10 mouse cellular contexts compared by ENCODE assay signal in the genomic region with DNA sequence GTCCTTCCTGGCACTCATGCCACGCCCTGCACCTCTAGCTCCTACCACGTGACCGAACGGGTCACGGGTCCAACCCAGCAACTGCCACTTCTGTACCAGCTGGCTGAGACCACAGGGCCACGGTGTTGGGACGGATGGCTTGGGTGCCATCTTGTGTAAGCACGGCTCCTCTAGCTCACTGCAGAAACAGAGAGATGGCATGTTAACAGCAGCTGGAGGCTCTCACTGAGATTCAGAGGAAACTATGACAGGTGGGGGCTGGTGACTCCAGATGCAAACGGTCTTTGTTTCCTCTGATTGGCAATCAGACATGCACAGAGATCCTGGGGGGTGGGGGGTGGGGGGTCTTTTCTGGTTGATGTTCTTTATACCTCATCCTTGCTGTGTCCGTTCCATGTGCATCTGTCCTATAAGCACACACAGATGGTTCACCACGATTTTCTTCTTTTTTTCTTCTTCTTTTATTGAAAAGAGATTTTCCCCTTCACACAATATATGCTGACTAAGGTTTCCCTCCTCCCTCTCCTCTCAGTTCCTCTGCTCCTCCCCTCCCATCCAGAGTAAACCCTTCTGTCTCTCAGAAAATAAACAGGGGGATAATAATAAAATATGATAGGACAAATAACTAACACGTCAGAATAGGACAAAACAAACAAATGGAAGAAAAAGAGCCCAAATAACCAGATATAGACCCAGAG. TPM values are rescaled to one million over a fixed set of nuclear protein-coding genes. Genes with fewer than 3 reads are reported as not detected.
DNase-seq lines count a peak whose midpoint lies in the region; ATAC-seq and TF ChIP-seq lines count a peak whose summit lies in the region.
"Had no signal": no experiment of that assay in that cellular context is flagged by ENCODE, and none has a peak within 500 bp of the region (broad histone marks: within the 10 kb centered on the region; RNA-seq: fewer than 3 reads in every experiment).

No protein-coding gene starts in this region.

- 69% methylated on average over 12 of the region's 12 CpGs for WGBS in heart, embryonic 12.5 days
- WGBS in forebrain, postnatal 0 days: 70% methylated on average over 12 of the region's 12 CpGs
- WGBS in neural tube, embryonic 13.5 days: 69% methylated on average over 12 of the region's 12 CpGs

- 0 out of 2 replicates have a peak, but pooled peaks have one; percentile 15 for ATAC-seq in heart, embryonic 12.5 days (ENCODE audit: insufficient number of reproducible peaks, low FRiP score)
- ATAC-seq in forebrain, postnatal 0 days: peak; percentile 67; the same call in 1 of the 2 replicates
- ATAC-seq in neural tube, embryonic 13.5 days (ENCODE audit: low read depth): peak; percentile 41

- no peak overlapping the region for H3K4me2 ChIP-seq in heart, embryonic 12.5 days
- H3K4me2 ChIP-seq in forebrain, postnatal 0 days (ENCODE audit: low read depth): no peak overlapping the region
- H3K4me2 ChIP-seq in neural tube, embryonic 13.5 days: no peak overlapping the region

- peaks cover 8% of the 10 kb centered on the region; the same call in 1 of the 2 replicates for H3K36me3 ChIP-seq in heart, embryonic 12.5 days
- H3K36me3 ChIP-seq in forebrain, postnatal 0 days (ENCODE audit: insufficient read depth): no peaks in the 10 kb centered on the region
- 0 out of 2 replicates have a peak, but pooled peaks cover 4% of the 10 kb centered on the region for H3K36me3 ChIP-seq in neural tube, embryonic 13.5 days

- H3K9me3 ChIP-seq in heart, embryonic 12.5 days (replicated peaks): 0 out of 2 replicates have a peak, but pooled peaks cover 8% of the 10 kb centered on the region
- H3K9me3 ChIP-seq in forebrain, postnatal 0 days (ENCODE audit: low read length): no peaks in the 10 kb centered on the region
- no peaks in the 10 kb centered on the region for H3K9me3 ChIP-seq in neural tube, embryonic 13.5 days

- no peak overlapping the region for H3K27ac ChIP-seq in heart, embryonic 12.5 days (ENCODE audit: poor library complexity, severe bottlenecking)
- no peak overlapping the region for H3K27ac ChIP-seq in forebrain, postnatal 0 days (ENCODE audit: low read depth, low read length)
- H3K27ac ChIP-seq in neural tube, embryonic 13.5 days (replicated peaks): peak overlapping the region; percentile 61; the same call in 1 of the 2 replicates

- DNase-seq in heart, adult 8-10 months (ENCODE audit: low spot score): no peak
- DNase-seq in B cell, adult 2 months: peak; percentile 80 to 81
- no peak for DNase-seq in forebrain, postnatal 0 days
- no peak for DNase-seq in urinary bladder, adult 2 months (ENCODE audit: low spot score)
- DNase-seq in adipocyte (ENCODE audit: low spot score): no peak
- no peak for DNase-seq in heart, postnatal 36 days

- no peaks in the 10 kb centered on the region for H3K27me3 ChIP-seq in heart, embryonic 12.5 days (replicated peaks)
- no peaks in the 10 kb centered on the region for H3K27me3 ChIP-seq in forebrain, postnatal 0 days (ENCODE audit: insufficient read depth, low read length)
- no peaks in the 10 kb centered on the region for H3K27me3 ChIP-seq in neural tube, embryonic 13.5 days
- H3K27me3 ChIP-seq: megakaryocyte, embryonic 14.5 days had no signal

- H3K4me1 ChIP-seq in heart, embryonic 12.5 days (replicated peaks): peaks cover 66% of the 10 kb centered on the region
- no peaks in the 10 kb centered on the region for H3K4me1 ChIP-seq in forebrain, postnatal 0 days (ENCODE audit: insufficient read depth)
- H3K4me1 ChIP-seq in neural tube, embryonic 13.5 days (replicated peaks): peaks cover 32% of the 10 kb centered on the region

- TF ChIP-seq CTCF in forebrain, postnatal 0 days (IDR thresholded peaks at IDR 0.05; ENCODE audit: low read depth): no peak

- no peak overlapping the region for H3K9ac ChIP-seq in heart, embryonic 12.5 days
- no peak overlapping the region for H3K9ac ChIP-seq in forebrain, postnatal 0 days
- H3K9ac ChIP-seq in neural tube, embryonic 13.5 days: no peak overlapping the region

- no peak overlapping the region for H3K4me3 ChIP-seq in heart, embryonic 12.5 days
- H3K4me3 ChIP-seq in forebrain, postnatal 0 days (ENCODE audit: low read depth, low read length): no peak overlapping the region
- no peak overlapping the region for H3K4me3 ChIP-seq in neural tube, embryonic 13.5 days
- H3K4me3 ChIP-seq: erythroblast, embryonic 14.5 days; megakaryocyte, embryonic 14.5 days had no signal

- intact Hi-C loops in heart, postnatal 36 days (cut with DNase I): no loop called here

RNA-seq across cellular contexts. Expression of a gene that starts 25.5 kb away (rescaled TPM):
- 16.2 and 16.6 TPM in 2 replicates for polyA plus RNA-seq in heart, embryonic 12.5 days (2016; fragmentation: Nextera tagmentation; extraction: Ambion mirVana)
- total RNA-seq in heart, adult 8-10 months (2022): 10 to 100 TPM; 13.3 to 14.7 (median 14.6) TPM
- 12.6 and 20.8 TPM in 2 replicates for total RNA-seq in forebrain, postnatal 0 days (2014; rRNA removed)
- 8.1 and 12.7 TPM in 2 replicates for polyA plus RNA-seq in forebrain, postnatal 0 days (2015; fragmentation: Nextera tagmentation; extraction: Ambion mirVana)
- 12.0 and 12.2 TPM in 2 replicates for polyA plus RNA-seq in neural tube, embryonic 13.5 days (2015; fragmentation: Nextera tagmentation; extraction: Ambion mirVana)
- polyA plus RNA-seq in urinary bladder, adult 2 months (2012; rRNA removed): 23.0 and 27.0 TPM in 2 replicates
- total RNA-seq in heart, postnatal 36 days (2021): 10 to 100 TPM; 16.2 to 17.5 TPM

Comparison
In these comparisons a context has a peak if more than half of its experiments do, and no peak if none do; other contexts are left out.
1. ATAC-seq: peak in every context shown above with its lines; median percentile 67 in forebrain, postnatal 0 days; 41 in neural tube, embryonic 13.5 days; 15 in heart, embryonic 12.5 days.
2. DNase-seq: peak in B cell, adult 2 months (2 of 2); none in heart, adult 8-10 months (single experiment), forebrain, postnatal 0 days (single experiment), urinary bladder, adult 2 months (single experiment), adipocyte (single experiment) and heart, postnatal 36 days (0 of 2).